Mouse (Mus musculus) layer of hippocampus, postnatal 36 days (tissue): ENCODE measurements at regions not wholly inside any gene's neighbourhood (a gene's known extent, or its start where the extent isn't known, plus 50 kb on each side); places are given as distances from the start of the nearest gene placed in this dataset.
"Not testable (repeated sequence)": the region's sequence is repeated elsewhere in the genome, so short reads cannot be mapped to it uniquely, and the experiment has no call there.

Source experiments
- DNase-seq, 2 experiments: peaks; one replicate each; pipeline ENCODE4 v3.0.0; 2022

DNA sequence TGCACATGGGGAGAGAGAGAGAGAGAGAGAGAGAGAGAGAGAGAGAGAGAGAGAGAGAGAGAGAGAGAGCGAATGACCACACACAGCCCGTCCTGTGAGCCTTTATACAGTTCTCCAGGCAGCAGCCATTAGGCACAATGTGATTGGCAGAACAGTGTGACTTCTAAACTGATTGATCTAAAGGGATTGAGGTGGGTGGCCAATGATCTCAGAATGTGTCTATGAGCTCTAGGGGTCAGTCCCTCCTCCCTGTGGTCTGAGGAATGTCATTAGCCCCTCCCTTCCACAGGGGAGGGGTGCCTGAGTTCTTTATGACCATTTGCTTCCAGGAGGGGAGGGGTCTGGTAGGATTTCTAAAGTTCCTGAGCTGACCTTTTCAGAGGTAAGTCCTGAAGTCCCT lies 62.1 kb downstream of the Duxbl3 start:
- not testable (repeated sequence) for DNase-seq

DNA sequence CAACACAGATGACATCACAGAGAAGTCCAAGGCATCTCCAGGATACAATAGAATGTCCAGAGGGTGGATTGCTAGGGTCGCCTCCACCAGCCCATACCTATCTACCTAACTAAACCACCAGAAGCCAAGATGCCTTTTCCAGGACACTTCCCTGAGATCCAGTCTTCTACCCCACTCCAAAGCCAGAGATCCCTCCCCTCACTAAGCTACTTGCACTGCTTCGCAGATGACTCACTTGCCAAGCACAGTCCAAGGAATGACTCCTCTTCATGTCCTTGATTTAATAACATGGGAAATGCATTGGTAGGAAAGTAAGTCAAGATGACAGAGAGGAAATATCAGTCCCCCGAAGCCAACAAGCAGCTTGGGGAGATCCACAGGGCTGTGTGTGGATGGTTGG lies 63.0 kb downstream of the Duxbl3 start:
- DNase-seq: no peak

DNA sequence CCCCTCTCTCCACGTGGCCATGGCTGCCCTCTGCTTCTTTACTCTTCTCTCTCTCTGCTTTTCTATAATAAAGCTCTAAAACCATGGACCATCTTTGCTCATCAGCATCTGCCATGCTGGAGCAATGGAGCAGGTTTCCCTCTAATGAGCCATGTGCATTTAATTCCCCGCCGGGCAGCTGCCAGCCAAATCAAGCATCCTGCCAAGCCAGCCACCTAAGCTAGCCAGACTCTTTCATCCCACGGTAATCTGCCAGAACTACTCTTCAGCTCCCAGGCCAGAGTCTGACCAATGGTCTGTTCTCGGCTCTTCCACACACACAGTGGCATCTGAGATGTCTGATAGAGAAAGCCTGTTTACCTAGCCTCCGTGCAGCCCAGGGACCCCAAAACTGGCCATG lies 70.8 kb downstream of the Duxbl3 start:
- peak in 1 of 2 experiments; percentile 12 for DNase-seq

DNA sequence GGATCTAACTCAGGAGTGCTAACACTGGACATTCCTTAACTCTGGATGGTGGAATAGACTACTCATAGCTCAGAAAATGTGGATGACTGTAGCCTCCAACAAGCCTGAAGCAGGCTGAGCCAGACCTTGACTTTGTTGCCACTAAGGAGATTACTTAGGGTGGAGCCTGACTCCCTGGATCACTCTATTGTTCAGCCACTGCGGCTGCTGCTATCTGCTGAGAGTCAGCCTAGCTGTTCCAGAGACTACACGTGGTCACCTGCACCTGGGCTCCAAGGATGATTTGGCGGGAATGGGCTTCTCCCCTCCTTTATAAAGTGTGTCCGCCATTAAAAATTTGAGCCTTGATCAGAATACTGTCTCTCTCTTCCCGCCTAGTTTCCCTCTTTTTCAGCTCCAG lies 83.3 kb downstream of the Duxbl3 start:
- DNase-seq: no peak

DNA sequence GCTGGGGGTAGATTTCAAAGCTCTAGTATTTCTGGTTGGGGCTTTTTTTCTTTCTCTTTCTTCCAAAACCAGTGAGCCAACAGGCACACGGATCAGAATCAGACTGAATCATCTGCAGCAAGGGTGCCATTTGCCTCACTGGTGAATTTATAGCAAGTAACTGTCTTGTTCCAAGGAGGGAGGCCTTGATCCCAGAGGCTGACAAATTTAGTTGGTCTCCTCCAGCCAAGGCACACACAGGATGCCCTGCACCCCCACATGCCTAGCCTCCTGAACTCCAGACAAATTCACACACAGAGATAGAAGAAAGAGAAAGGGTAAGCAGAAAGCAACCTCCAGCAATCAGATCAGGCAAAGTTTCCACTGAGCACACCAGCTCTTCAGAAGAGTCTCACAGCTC lies 87.5 kb downstream of the Duxbl3 start:
- no peak for DNase-seq

DNA sequence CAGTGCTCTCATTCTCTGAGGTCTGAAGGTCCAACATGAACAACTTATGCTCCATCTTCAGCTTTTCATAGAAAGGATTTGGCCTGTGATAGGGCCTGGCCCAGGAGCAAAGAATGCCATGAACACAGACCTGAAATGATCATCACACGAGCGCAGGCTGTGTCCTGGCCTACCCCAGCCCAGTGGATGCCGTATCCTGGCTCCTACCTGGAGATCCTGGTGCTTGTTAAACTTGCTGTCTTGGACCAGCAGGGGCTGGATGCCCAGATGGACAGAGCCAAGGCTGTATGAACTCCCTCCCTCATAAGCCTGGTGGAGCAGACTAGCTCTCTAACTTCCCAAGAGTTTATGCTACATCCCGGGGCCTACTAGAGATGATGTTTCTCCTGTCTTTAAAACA lies 89.5 kb downstream of the Duxbl3 start:
- no peak for DNase-seq

DNA sequence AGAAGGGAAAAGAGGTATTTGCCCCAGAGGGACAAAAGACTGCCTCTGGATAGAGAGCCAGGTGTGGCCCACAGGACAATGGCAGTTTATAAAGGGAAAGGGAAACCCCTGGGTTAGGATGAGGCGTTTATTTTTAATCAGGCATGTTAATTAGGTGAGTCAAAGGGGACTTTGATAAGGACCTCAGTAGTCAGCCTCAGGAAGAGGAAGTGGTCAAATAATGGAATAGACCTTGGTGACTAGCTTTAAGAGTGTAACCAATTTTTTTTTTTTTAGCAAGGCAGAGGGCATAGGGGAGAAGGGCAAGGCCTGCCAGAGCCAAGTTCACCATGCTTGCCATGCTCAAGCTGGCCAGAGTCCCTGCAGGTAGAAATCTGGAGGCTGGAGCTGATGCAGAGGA lies 95.2 kb downstream of the Duxbl3 start:
- DNase-seq: no peak

DNA sequence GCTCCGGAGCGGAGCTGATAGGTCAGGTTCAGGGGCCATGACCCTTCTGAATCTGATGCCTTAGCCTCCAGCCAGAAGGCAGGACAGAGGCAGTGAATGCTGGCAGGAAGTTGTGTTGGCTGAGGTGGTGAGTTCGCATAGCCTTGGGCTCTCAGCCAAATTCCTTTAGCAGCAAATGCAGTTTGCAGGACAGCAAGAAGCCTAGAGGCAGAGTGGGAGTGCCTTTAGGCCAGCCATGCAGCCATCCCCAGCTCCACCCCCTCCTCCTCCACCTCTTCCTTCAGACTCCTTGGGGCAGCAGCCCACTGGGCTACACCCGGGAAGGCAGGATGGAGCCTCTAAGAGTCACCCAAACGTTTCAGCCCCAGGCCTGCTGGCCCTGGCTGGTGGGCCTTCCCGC lies 99.5 kb downstream of the Duxbl3 start:
- DNase-seq: no peak

DNA sequence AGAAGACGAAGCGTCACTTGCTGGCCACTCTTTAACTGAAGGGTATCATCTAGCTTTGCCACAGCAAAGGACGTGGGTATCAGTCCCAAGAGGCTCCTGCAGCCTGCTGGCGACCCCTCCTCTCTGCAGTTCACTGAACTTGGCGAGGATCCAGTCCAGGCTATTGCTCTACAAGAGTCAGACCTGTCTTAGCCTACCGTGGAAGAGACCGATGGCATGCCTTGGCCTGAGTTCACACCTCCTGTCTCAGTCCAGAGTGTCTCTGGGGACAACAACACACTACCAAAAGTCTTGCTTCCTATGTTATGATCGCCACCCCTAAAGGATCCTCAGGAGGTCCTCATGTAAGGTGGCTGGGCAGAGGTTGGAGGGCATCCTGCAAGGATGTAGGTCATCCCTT lies 100.2 kb downstream of the Duxbl3 start:
- DNase-seq: no peak

DNA sequence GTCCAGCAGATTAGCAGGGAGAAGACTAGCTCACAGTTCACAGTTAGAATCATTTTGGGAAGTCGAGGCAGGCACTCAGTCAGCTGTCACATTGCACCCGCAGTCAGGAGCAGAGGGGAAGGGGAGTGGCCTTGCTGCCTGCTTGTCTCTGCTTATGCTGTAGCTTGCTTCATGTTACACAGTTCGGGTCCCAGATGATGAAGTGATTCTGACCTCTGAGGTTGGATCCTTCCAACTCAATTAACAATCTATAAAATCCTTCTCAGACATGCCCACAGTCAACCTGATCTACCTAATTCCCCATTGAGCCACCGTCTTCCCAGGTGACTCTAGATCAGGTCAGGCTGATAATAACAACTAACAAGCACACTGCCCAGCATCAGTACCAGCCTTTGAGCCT lies 102.3 kb downstream of the Duxbl3 start:
- DNase-seq: no peak

DNA sequence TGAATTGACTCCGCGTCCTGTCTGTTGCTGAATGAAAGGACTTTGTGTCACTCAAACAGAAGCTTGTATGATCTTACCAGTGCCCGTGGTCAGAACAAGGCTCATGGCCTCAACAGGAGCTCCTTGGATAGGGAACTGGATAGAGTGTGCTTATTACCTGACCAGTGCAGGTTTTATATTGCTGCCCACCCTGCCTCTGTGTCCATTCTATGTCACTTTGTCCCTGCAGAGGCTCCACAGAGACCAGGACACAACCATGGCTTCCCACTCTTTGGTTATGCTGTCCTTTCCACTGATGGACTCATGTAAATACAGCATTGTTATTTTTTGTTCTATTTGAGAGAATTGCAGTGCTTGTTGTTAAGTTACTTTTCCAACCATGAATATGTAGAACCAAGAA lies 103.4 kb downstream of the Duxbl3 start:
- no peak for DNase-seq
